Mouse (Mus musculus): ENCODE results near the gene Taf1d. TPM values are rescaled to one million over a fixed set of nuclear protein-coding genes. Genes with fewer than 3 reads are reported as not detected.

Gene Taf1d
- polyA plus RNA-seq, 1 experiment: 16.8 TPM

GRCm38 (mm10) chr9:15364843-15365242 is 58.8 kb downstream of the Taf1d start:
- no peaks in the 10 kb centered on the region for H3K4me1 ChIP-seq (ENCODE audit: control insufficient read depth, insufficient read depth, low read length)
- TF ChIP-seq POLR2A (IDR thresholded peaks at IDR 0.05; ENCODE audit: control insufficient read depth, low read depth, low read length) (no peak), CTCF (IDR thresholded peaks at IDR 0.05; ENCODE audit: control insufficient read depth, insufficient read depth, insufficient replicate concordance, low read depth, low read length) (no peak)
- H3K36me3 ChIP-seq (ENCODE audit: control insufficient read depth, insufficient read depth, low read length): no peaks in the 10 kb centered on the region
- H3K27me3 ChIP-seq (ENCODE audit: control insufficient read depth, insufficient read depth, low read length): no peaks in the 10 kb centered on the region
- peak overlapping the region; percentile 36; the same call in 1 of the 2 replicates for H3K4me3 ChIP-seq (ENCODE audit: control insufficient read depth, low read depth, low read length)
- H3K27ac ChIP-seq (ENCODE audit: control insufficient read depth, insufficient read depth, low read depth, low read length): no peak overlapping the region

DNA sequence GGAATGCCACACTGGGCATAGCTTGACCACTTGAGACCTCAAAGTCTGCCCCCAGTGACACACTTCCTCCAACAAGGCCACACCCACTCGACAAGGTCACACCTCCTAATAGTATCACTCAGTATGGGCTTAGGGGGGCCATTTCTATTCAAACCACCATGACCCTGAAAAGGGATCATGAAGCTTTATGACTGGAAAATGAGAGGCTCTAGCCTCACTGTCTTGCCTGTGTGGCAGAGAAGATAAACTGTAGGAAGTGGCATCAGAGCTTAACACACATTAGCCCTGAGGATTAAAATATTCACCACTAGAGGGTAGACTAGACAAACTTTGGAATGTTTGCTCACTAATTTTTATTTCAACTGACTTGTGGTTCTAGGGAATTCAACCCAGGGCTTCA is 59.8 kb downstream of the Taf1d start:
- H3K27ac ChIP-seq (ENCODE audit: control insufficient read depth, insufficient read depth, low read depth, low read length): no peak overlapping the region
- no peaks in the 10 kb centered on the region for H3K27me3 ChIP-seq (ENCODE audit: control insufficient read depth, insufficient read depth, low read length)
- H3K36me3 ChIP-seq (ENCODE audit: control insufficient read depth, insufficient read depth, low read length): no peaks in the 10 kb centered on the region
- TF ChIP-seq CTCF (IDR thresholded peaks at IDR 0.05; ENCODE audit: control insufficient read depth, insufficient read depth, insufficient replicate concordance, low read depth, low read length): no peak
- no peak for TF ChIP-seq POLR2A (IDR thresholded peaks at IDR 0.05; ENCODE audit: control insufficient read depth, low read depth, low read length)
- H3K4me3 ChIP-seq (ENCODE audit: control insufficient read depth, low read depth, low read length): peak overlapping the region; percentile 52
- H3K4me1 ChIP-seq (ENCODE audit: control insufficient read depth, insufficient read depth, low read length): no peaks in the 10 kb centered on the region

- H3K36me3 ChIP-seq (ENCODE audit: control insufficient read depth, insufficient read depth, low read length): no peaks in the 10 kb centered on the region
- H3K27ac ChIP-seq (ENCODE audit: control insufficient read depth, insufficient read depth, low read depth, low read length): no peak overlapping the region
- no peaks in the 10 kb centered on the region for H3K27me3 ChIP-seq (ENCODE audit: control insufficient read depth, insufficient read depth, low read length)
- no peak for TF ChIP-seq CTCF (IDR thresholded peaks at IDR 0.05; ENCODE audit: control insufficient read depth, insufficient read depth, insufficient replicate concordance, low read depth, low read length)
- no peak for TF ChIP-seq POLR2A (IDR thresholded peaks at IDR 0.05; ENCODE audit: control insufficient read depth, low read depth, low read length)
- no peaks in the 10 kb centered on the region for H3K4me1 ChIP-seq (ENCODE audit: control insufficient read depth, insufficient read depth, low read length)
- peak overlapping the region; percentile 2; the same call in 1 of the 2 replicates for H3K4me3 ChIP-seq (ENCODE audit: control insufficient read depth, low read depth, low read length)
Observed at GRCm38 (mm10) chr9:15366260-15366659, 60.2 kb downstream of the Taf1d start.

Other genes with a start within 250 kb of the Taf1d start
- gene Hephl1, start 194.1 kb upstream of the Taf1d start, polyA plus RNA-seq (2012; rRNA removed): 0.16 and 0.31 TPM in 2 replicates
- 0.40 and 0.43 TPM in 2 replicates for gene Vstm5, start 67.2 kb upstream of the Taf1d start, polyA plus RNA-seq (2012; rRNA removed)
- gene Med17, start 26.3 kb upstream of the Taf1d start, polyA plus RNA-seq (2012; rRNA removed): 12.1 and 17.3 TPM in 2 replicates
- gene 4931406C07Rik, start 234 bp downstream of the Taf1d start, polyA plus RNA-seq (2012; rRNA removed): 13.4 and 17.7 TPM in 2 replicates
- gene Cep295, start 51.6 kb downstream of the Taf1d start, polyA plus RNA-seq (2012; rRNA removed): 17.4 and 20.8 TPM in 2 replicates
- 37.9 and 47.2 TPM in 2 replicates for gene Smco4, start 187.2 kb downstream of the Taf1d start, polyA plus RNA-seq (2012; rRNA removed)

All from testis, adult 2 months (tissue).